Mouse (Mus musculus): Measurements from ENCODE around the gene Lgals2. TPM values are rescaled to one million over a fixed set of nuclear protein-coding genes. Genes with fewer than 3 reads are reported as not detected.
A peak's percentile ranks its signal among the peaks of the same experiment; 100 is the strongest.
"Not testable (repeated sequence)": the region's sequence is repeated elsewhere in the genome, so short reads cannot be mapped to it uniquely, and the experiment has no call there.

Lgals2 gene
- polyA plus RNA-seq, 1 experiment from 2014 or later: 9.5 TPM

- H3K27me3 ChIP-seq (replicated peaks): peaks cover 50% of the 10 kb centered on the region
- H3K4me3 ChIP-seq: no peak overlapping the region
- WGBS (ENCODE audit: insufficient replicate concordance): 58% methylated on average over 15 of the region's 15 CpGs
- peaks cover 54% of the 10 kb centered on the region for H3K4me1 ChIP-seq
- ATAC-seq: no peak
- no peak overlapping the region; the same call in 1 of the 2 replicates for H3K27ac ChIP-seq
- H3K36me3 ChIP-seq: peaks cover 17% of the 10 kb centered on the region
- no peak overlapping the region; the same call in 1 of the 2 replicates for H3K9ac ChIP-seq
- no peaks in the 10 kb centered on the region for H3K9me3 ChIP-seq (replicated peaks)
- no peak overlapping the region for H3K4me2 ChIP-seq
These were observed 5.1 kb downstream of the Lgals2 start for GRCm38 (mm10) chr15:78850059-78850824.

GRCm38 (mm10) chr15:78849485-78849884 lies 5.8 kb downstream of the Lgals2 start:
- H3K4me3 ChIP-seq: no peak overlapping the region
- no peak overlapping the region for H3K27ac ChIP-seq
- WGBS (ENCODE audit: insufficient replicate concordance): 84% methylated on average over 12 of the region's 12 CpGs
- H3K9me3 ChIP-seq (replicated peaks): no peaks in the 10 kb centered on the region
- ATAC-seq: no peak
- H3K9ac ChIP-seq: no peak overlapping the region
- peaks cover 17% of the 10 kb centered on the region for H3K36me3 ChIP-seq
- H3K27me3 ChIP-seq (replicated peaks): peaks cover 57% of the 10 kb centered on the region
- H3K4me1 ChIP-seq: peaks cover 60% of the 10 kb centered on the region
- H3K4me2 ChIP-seq: no peak overlapping the region

- H3K9me3 ChIP-seq (replicated peaks): no peaks in the 10 kb centered on the region
- H3K9ac ChIP-seq: no peak overlapping the region
- WGBS (ENCODE audit: insufficient replicate concordance): 26% methylated on average over 5 of the region's 5 CpGs
- peaks cover 70% of the 10 kb centered on the region for H3K4me1 ChIP-seq
- no peak overlapping the region for H3K4me2 ChIP-seq
- ATAC-seq: no peak
- peaks cover 17% of the 10 kb centered on the region for H3K36me3 ChIP-seq
- no peak overlapping the region for H3K27ac ChIP-seq
- H3K27me3 ChIP-seq (replicated peaks): peaks cover 66% of the 10 kb centered on the region
- no peak overlapping the region for H3K4me3 ChIP-seq
These were observed 6.9 kb downstream of the Lgals2 start for GRCm38 (mm10) chr15:78848467-78848866.

GRCm38 (mm10) chr15:78846805-78847204 lies 8.5 kb downstream of the Lgals2 start:
- peaks cover 75% of the 10 kb centered on the region for H3K4me1 ChIP-seq
- H3K9me3 ChIP-seq (replicated peaks); H3K27ac ChIP-seq; ATAC-seq; H3K9ac ChIP-seq; H3K4me2 ChIP-seq; H3K4me3 ChIP-seq: not testable (repeated sequence)
- peaks cover 78% of the 10 kb centered on the region for H3K27me3 ChIP-seq (replicated peaks)
- whole genome bisulfite sequencing (ENCODE audit: insufficient replicate concordance): 62% methylated on average over 7 of the region's 7 CpGs
- peaks cover 17% of the 10 kb centered on the region for H3K36me3 ChIP-seq

GRCm38 (mm10) chr15:78846352-78846751 lies 9.0 kb downstream of the Lgals2 start:
- Histone ChIP-seq H3K4me2 (no peak overlapping the region), H3K9me3 (replicated peaks) (no peaks in the 10 kb centered on the region), H3K27me3 (replicated peaks) (peaks cover 79% of the 10 kb centered on the region), H3K36me3 (peaks cover 17% of the 10 kb centered on the region), H3K4me1 (peaks cover 72% of the 10 kb centered on the region), H3K4me3 (no peak overlapping the region), H3K27ac (no peak overlapping the region), H3K9ac (no peak overlapping the region)
- 80% methylated on average over 8 of the region's 8 CpGs for WGBS (ENCODE audit: insufficient replicate concordance)
- no peak for ATAC-seq

GRCm38 (mm10) chr15:78845867-78846266 lies 9.5 kb downstream of the Lgals2 start:
- ATAC-seq: no peak
- no peak overlapping the region for H3K9ac ChIP-seq
- peaks cover 72% of the 10 kb centered on the region for H3K4me1 ChIP-seq
- no peak overlapping the region for H3K27ac ChIP-seq
- H3K27me3 ChIP-seq (replicated peaks): peaks cover 79% of the 10 kb centered on the region
- no peaks in the 10 kb centered on the region for H3K9me3 ChIP-seq (replicated peaks)
- 67% methylated on average over 8 of the region's 8 CpGs for WGBS (ENCODE audit: insufficient replicate concordance)
- peak overlapping the region; percentile 67 for H3K4me2 ChIP-seq
- no peak overlapping the region for H3K4me3 ChIP-seq
- H3K36me3 ChIP-seq: peaks cover 17% of the 10 kb centered on the region

- Histone ChIP-seq H3K4me1 (peaks cover 71% of the 10 kb centered on the region), H3K9me3 (replicated peaks) (no peaks in the 10 kb centered on the region), H3K9ac (no peak overlapping the region; the same call in 1 of the 2 replicates), H3K27ac (no peak overlapping the region; the same call in 1 of the 2 replicates), H3K4me2 (peak overlapping the region; percentile 67), H3K4me3 (no peak overlapping the region), H3K36me3 (peaks cover 17% of the 10 kb centered on the region), H3K27me3 (replicated peaks) (peaks cover 79% of the 10 kb centered on the region)
- WGBS (ENCODE audit: insufficient replicate concordance): 60% methylated on average over 11 of the region's 11 CpGs
- ATAC-seq: no peak
These were observed 10.0 kb downstream of the Lgals2 start for GRCm38 (mm10) chr15:78845321-78845720.

- H3K9me3 ChIP-seq (replicated peaks): no peaks in the 10 kb centered on the region
- H3K4me3 ChIP-seq: peak overlapping the region; percentile 59; the same call in 1 of the 2 replicates
- no peak for ATAC-seq
- peak overlapping the region; percentile 46; the same call in 1 of the 2 replicates for H3K27ac ChIP-seq
- peaks cover 71% of the 10 kb centered on the region for H3K4me1 ChIP-seq
- H3K27me3 ChIP-seq (replicated peaks): peaks cover 79% of the 10 kb centered on the region
- WGBS (ENCODE audit: insufficient replicate concordance): 36% methylated on average over 9 of the region's 9 CpGs
- H3K36me3 ChIP-seq: peaks cover 14% of the 10 kb centered on the region
- peak overlapping the region; percentile 67 for H3K4me2 ChIP-seq
- H3K9ac ChIP-seq: 0 out of 2 replicates have a peak overlapping the region, but pooled peaks have one; percentile 19
These were observed 10.5 kb downstream of the Lgals2 start for GRCm38 (mm10) chr15:78844791-78845190.

GRCm38 (mm10) chr15:78843581-78844469 lies 11.5 kb downstream of the Lgals2 start:
- 26% methylated on average over 21 of the region's 21 CpGs for WGBS (ENCODE audit: insufficient replicate concordance)
- peaks cover 9% of the 10 kb centered on the region for H3K36me3 ChIP-seq
- no peak for ATAC-seq
- H3K4me2 ChIP-seq: peak overlapping the region; percentile 67
- H3K9me3 ChIP-seq (replicated peaks): no peaks in the 10 kb centered on the region
- H3K4me1 ChIP-seq: peaks cover 73% of the 10 kb centered on the region
- peak overlapping the region; percentile 59 for H3K4me3 ChIP-seq
- H3K27ac ChIP-seq: peak overlapping the region; percentile 79
- peaks cover 75% of the 10 kb centered on the region for H3K27me3 ChIP-seq (replicated peaks)
- H3K9ac ChIP-seq: peak overlapping the region; percentile 69

- peak; percentile 46 for ATAC-seq
- Histone ChIP-seq H3K4me1 (peaks cover 68% of the 10 kb centered on the region), H3K4me3 (peak within 1 kb of the TSS; percentile 59), H3K9ac (peak within 1 kb of the TSS; percentile 69), H3K9me3 (replicated peaks) (no peaks in the 10 kb centered on the region), H3K4me2 (peak within 1 kb of the TSS; percentile 67), H3K27ac (peak within 1 kb of the TSS; percentile 79), H3K36me3 (peaks cover 6% of the 10 kb centered on the region), H3K27me3 (replicated peaks) (peaks cover 76% of the 10 kb centered on the region)
- WGBS (ENCODE audit: insufficient replicate concordance): under 1% methylated on average over 77 of the region's 86 CpGs
These were observed 12.8 kb downstream of the Lgals2 start, which contains the start of gene Cdc42ep1 for GRCm38 (mm10) chr15:78842371-78843163. Gene Cdc42ep1, plus strand, starts transcription at chr15:78842624.

GRCm38 (mm10) chr15:78841161-78841790 lies 14.1 kb downstream of the Lgals2 start:
- WGBS (ENCODE audit: insufficient replicate concordance): 64% methylated on average over 6 of the region's 6 CpGs
- peaks cover 62% of the 10 kb centered on the region for H3K4me1 ChIP-seq

More at GRCm38 (mm10) chr15:78841161-78841790, 14.1 kb downstream of the Lgals2 start:
- H3K4me2 ChIP-seq: no peak overlapping the region
- ATAC-seq: no peak
- H3K27ac ChIP-seq: no peak overlapping the region
- H3K9me3 ChIP-seq (replicated peaks): no peaks in the 10 kb centered on the region
- no peaks in the 10 kb centered on the region for H3K36me3 ChIP-seq
- peaks cover 68% of the 10 kb centered on the region for H3K27me3 ChIP-seq (replicated peaks)
- no peak overlapping the region for H3K9ac ChIP-seq
- H3K4me3 ChIP-seq: no peak overlapping the region
